Mouse (Mus musculus): ENCODE results near the gene Gria3. TPM values are rescaled to one million over a fixed set of nuclear protein-coding genes. Genes with fewer than 3 reads are reported as not detected.

Gene Gria3
- polyA plus RNA-seq, 1 experiment from 2014 or later: 1.4 TPM

GRCm38 (mm10) chrX:41607181-41607580 lies 206.5 kb downstream of the Gria3 start:
- Histone ChIP-seq H3K27ac (ENCODE audit: low read depth, low read length) (no peak overlapping the region), H3K36me3 (ENCODE audit: control insufficient read depth, insufficient read depth) (no peaks in the 10 kb centered on the region), H3K4me2 (replicated peaks; ENCODE audit: low read depth) (no peak overlapping the region), H3K4me1 (replicated peaks; ENCODE audit: control insufficient read depth, insufficient read depth, low read length) (no peaks in the 10 kb centered on the region), H3K9me3 (ENCODE audit: control insufficient read depth) (no peaks in the 10 kb centered on the region), H3K27me3 (replicated peaks; ENCODE audit: control insufficient read depth, insufficient read depth, low read length) (no peaks in the 10 kb centered on the region), H3K4me3 (ENCODE audit: low read depth, low read length) (no peak overlapping the region), H3K9ac (ENCODE audit: low read depth, low read length) (no peak overlapping the region)
- no peak for ATAC-seq
- no peak for TF ChIP-seq CTCF (IDR thresholded peaks at IDR 0.05; ENCODE audit: low read depth)
- 86% methylated on average over 1 of the region's 1 CpGs for WGBS

DNA sequence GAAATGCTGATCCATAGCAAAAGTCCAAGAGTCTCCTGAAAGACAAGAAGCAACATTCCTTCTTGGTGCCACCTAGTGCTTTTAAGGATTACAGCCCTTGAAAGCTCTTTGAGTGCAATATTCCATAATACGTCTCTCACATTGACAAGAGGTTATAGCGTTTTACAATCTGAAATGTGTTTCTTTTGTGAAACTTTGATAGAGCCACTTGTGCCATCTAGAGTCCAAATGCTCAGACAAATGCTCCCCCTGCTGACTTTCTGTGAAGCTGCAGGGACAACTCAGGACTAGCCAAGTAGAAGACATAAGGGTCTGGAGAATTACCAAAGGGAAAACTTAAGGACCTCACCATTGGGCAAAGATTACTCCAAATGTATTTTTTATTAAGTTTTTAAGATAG lies 214.3 kb downstream of the Gria3 start:
- 41% methylated on average over 2 of the region's 2 CpGs for WGBS
- TF ChIP-seq CTCF (IDR thresholded peaks at IDR 0.05; ENCODE audit: low read depth): peak; percentile 75

DNA sequence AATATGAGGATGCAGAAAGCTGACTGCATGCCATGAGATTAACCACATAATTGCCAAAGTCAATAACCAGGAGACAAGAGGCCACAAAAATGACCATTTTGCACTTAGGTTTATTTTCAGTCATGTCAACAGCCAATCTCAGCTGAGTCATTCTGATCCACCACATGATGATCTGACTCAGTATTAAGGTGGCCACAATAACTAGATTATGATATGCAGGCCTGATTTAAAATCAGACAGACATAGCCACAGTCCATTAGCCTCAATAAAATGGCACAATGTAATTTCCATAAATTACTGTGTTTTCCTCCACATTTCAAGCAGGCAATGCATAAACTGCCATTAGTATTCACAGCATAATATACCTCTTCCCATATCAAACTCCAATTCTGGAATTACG lies 216.3 kb downstream of the Gria3 start:
- 87% methylated on average over 1 of the region's 1 CpGs for WGBS
- no peak for TF ChIP-seq CTCF (IDR thresholded peaks at IDR 0.05; ENCODE audit: low read depth)

More for the DNA sequence above, 214.3 kb downstream of the Gria3 start:
- Histone ChIP-seq H3K4me2 (replicated peaks; ENCODE audit: low read depth) (no peak overlapping the region), H3K9ac (ENCODE audit: low read depth, low read length) (no peak overlapping the region), H3K9me3 (ENCODE audit: control insufficient read depth) (no peaks in the 10 kb centered on the region), H3K27me3 (replicated peaks; ENCODE audit: control insufficient read depth, insufficient read depth, low read length) (no peaks in the 10 kb centered on the region), H3K4me3 (ENCODE audit: low read depth, low read length) (no peak overlapping the region), H3K4me1 (replicated peaks; ENCODE audit: control insufficient read depth, insufficient read depth, low read length) (no peaks in the 10 kb centered on the region), H3K36me3 (ENCODE audit: control insufficient read depth, insufficient read depth) (no peaks in the 10 kb centered on the region), H3K27ac (ENCODE audit: low read depth, low read length) (no peak overlapping the region)
- no peak for ATAC-seq

DNA sequence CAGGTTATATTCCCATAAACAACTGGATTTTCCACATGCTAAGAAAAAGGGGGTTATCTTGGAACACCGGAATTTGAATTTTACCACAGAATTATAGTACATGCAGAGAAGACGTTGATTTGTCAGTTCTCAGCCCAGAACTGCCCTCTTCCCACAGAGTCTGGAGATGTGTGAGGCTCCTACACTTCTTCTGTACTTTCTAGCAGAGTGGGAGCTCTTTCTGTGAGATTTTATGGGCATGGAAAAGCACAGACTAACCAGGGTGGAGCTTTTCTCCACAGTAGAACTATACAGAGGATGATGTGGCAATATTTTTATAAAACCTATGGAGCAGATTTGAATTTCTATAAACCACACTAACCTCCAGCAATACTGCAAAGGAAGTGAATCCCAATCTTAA lies 217.7 kb downstream of the Gria3 start:
- ATAC-seq: no peak
- no peak overlapping the region for H3K4me3 ChIP-seq (ENCODE audit: low read depth, low read length)
- no peaks in the 10 kb centered on the region for H3K9me3 ChIP-seq (ENCODE audit: control insufficient read depth)
- no peaks in the 10 kb centered on the region for H3K27me3 ChIP-seq (replicated peaks; ENCODE audit: control insufficient read depth, insufficient read depth, low read length)
- no peaks in the 10 kb centered on the region for H3K36me3 ChIP-seq (ENCODE audit: control insufficient read depth, insufficient read depth)
- H3K9ac ChIP-seq (ENCODE audit: low read depth, low read length): no peak overlapping the region
- H3K4me1 ChIP-seq (replicated peaks; ENCODE audit: control insufficient read depth, insufficient read depth, low read length): no peaks in the 10 kb centered on the region
- H3K4me2 ChIP-seq (replicated peaks; ENCODE audit: low read depth): no peak overlapping the region
- WGBS: 84% methylated on average over 2 of the region's 2 CpGs
- no peak overlapping the region for H3K27ac ChIP-seq (ENCODE audit: low read depth, low read length)
- TF ChIP-seq CTCF (IDR thresholded peaks at IDR 0.05; ENCODE audit: low read depth): no peak

More for the DNA sequence above, 216.3 kb downstream of the Gria3 start:
- H3K9me3 ChIP-seq (ENCODE audit: control insufficient read depth): no peaks in the 10 kb centered on the region
- no peaks in the 10 kb centered on the region for H3K4me1 ChIP-seq (replicated peaks; ENCODE audit: control insufficient read depth, insufficient read depth, low read length)
- no peaks in the 10 kb centered on the region for H3K27me3 ChIP-seq (replicated peaks; ENCODE audit: control insufficient read depth, insufficient read depth, low read length)
- H3K36me3 ChIP-seq (ENCODE audit: control insufficient read depth, insufficient read depth): no peaks in the 10 kb centered on the region
- no peak overlapping the region for H3K27ac ChIP-seq (ENCODE audit: low read depth, low read length)
- H3K9ac ChIP-seq (ENCODE audit: low read depth, low read length): no peak overlapping the region
- H3K4me2 ChIP-seq (replicated peaks; ENCODE audit: low read depth): no peak overlapping the region
- no peak overlapping the region for H3K4me3 ChIP-seq (ENCODE audit: low read depth, low read length)
- ATAC-seq: no peak

DNA sequence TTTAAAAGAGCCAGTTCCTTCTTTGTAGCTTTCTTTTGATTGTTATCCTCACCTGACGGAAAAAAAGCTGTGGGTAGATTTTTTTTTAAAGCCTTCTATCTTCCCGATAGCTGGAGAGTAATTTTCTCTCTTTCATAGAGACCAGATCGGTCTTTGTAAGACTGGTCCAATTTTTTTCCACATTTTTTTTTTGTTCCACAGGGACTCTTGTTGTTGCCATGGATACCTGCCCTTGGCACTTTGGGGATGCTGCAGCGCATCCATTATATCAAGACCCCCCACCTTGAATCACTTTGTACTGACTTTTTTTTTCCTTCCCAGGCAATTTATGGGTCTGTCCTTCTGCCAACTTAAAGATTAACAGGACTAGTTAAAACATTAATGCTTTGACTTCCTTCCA lies 232.9 kb downstream of the Gria3 start:
- WGBS: 82% methylated on average over 4 of the region's 4 CpGs
- Histone ChIP-seq H3K4me2 (replicated peaks; ENCODE audit: low read depth) (no peak overlapping the region), H3K9me3 (ENCODE audit: control insufficient read depth) (no peaks in the 10 kb centered on the region), H3K27ac (ENCODE audit: low read depth, low read length) (no peak overlapping the region), H3K9ac (ENCODE audit: low read depth, low read length) (no peak overlapping the region), H3K4me1 (replicated peaks; ENCODE audit: control insufficient read depth, insufficient read depth, low read length) (no peaks in the 10 kb centered on the region), H3K27me3 (replicated peaks; ENCODE audit: control insufficient read depth, insufficient read depth, low read length) (no peaks in the 10 kb centered on the region), H3K36me3 (ENCODE audit: control insufficient read depth, insufficient read depth) (no peaks in the 10 kb centered on the region), H3K4me3 (ENCODE audit: low read depth, low read length) (no peak overlapping the region)
- no peak for TF ChIP-seq CTCF (IDR thresholded peaks at IDR 0.05; ENCODE audit: low read depth)
- ATAC-seq: no peak

DNA sequence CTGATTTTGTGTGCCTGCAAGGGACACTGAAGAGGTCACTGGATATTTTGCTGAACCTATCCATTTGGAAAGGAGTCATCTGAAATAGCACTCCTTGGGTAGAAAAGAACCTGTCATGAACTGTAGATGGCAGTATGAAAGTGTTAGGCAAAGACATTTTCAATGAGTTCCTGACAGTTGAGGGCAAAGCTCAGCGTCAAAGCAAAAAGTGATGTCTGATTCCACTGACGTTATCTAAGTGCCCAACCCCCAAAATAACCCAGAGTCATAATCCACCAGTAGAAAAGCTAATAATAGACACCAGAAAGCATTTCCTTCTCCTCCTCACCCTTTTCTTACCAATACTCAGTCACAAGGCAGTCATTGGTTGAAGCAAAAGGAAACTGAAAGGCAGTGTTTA lies 244.3 kb downstream of the Gria3 start:
- TF ChIP-seq CTCF (IDR thresholded peaks at IDR 0.05; ENCODE audit: low read depth): peak; percentile 25

DNA sequence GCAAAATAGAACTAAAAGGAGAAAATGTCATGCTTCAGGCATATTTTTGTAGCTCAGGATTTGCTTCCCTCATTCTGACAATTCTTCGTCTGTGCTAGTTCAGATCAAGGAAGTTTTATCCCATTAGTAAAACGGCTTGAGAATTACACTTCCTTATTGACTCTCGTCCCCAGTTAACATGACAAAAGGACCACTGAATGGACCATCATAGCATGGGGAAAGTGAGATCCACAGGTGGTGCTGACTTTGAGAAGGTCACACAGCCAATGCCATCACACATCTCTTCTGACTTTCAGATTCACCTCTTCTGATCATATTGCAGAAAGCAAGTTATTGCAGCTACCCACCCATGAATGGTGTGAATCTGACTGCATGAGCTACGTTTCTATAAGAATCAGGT lies 257.1 kb downstream of the Gria3 start:
- no peaks in the 10 kb centered on the region for H3K9me3 ChIP-seq (ENCODE audit: control insufficient read depth)
- no peak for TF ChIP-seq CTCF (IDR thresholded peaks at IDR 0.05; ENCODE audit: low read depth)
- WGBS: 54% methylated on average over 4 of the region's 4 CpGs

More for the DNA sequence above, 244.3 kb downstream of the Gria3 start:
- no peaks in the 10 kb centered on the region for H3K36me3 ChIP-seq (ENCODE audit: control insufficient read depth, insufficient read depth)
- H3K27me3 ChIP-seq (replicated peaks; ENCODE audit: control insufficient read depth, insufficient read depth, low read length): no peaks in the 10 kb centered on the region
- no peaks in the 10 kb centered on the region for H3K9me3 ChIP-seq (ENCODE audit: control insufficient read depth)
- no peaks in the 10 kb centered on the region for H3K4me1 ChIP-seq (replicated peaks; ENCODE audit: control insufficient read depth, insufficient read depth, low read length)
- no peak overlapping the region for H3K4me3 ChIP-seq (ENCODE audit: low read depth, low read length)
- H3K9ac ChIP-seq (ENCODE audit: low read depth, low read length): no peak overlapping the region
- ATAC-seq: no peak
- no peak overlapping the region for H3K4me2 ChIP-seq (replicated peaks; ENCODE audit: low read depth)
- WGBS: 29% methylated on average over 2 of the region's 2 CpGs
- no peak overlapping the region for H3K27ac ChIP-seq (ENCODE audit: low read depth, low read length)

More for the DNA sequence above, 257.1 kb downstream of the Gria3 start:
- no peaks in the 10 kb centered on the region for H3K36me3 ChIP-seq (ENCODE audit: control insufficient read depth, insufficient read depth)
- no peak overlapping the region for H3K4me2 ChIP-seq (replicated peaks; ENCODE audit: low read depth)
- no peak overlapping the region for H3K9ac ChIP-seq (ENCODE audit: low read depth, low read length)
- H3K4me1 ChIP-seq (replicated peaks; ENCODE audit: control insufficient read depth, insufficient read depth, low read length): no peaks in the 10 kb centered on the region
- no peaks in the 10 kb centered on the region for H3K27me3 ChIP-seq (replicated peaks; ENCODE audit: control insufficient read depth, insufficient read depth, low read length)
- no peak overlapping the region for H3K4me3 ChIP-seq (ENCODE audit: low read depth, low read length)
- no peak overlapping the region for H3K27ac ChIP-seq (ENCODE audit: low read depth, low read length)
- ATAC-seq: no peak
